Mouse (Mus musculus): ENCODE measurements around the gene Prkar2b.

GRCm38 (mm10) chr12:32057461-32058199, 3.5 kb downstream of the Prkar2b start:
- TF ChIP-seq CTCF (IDR thresholded peaks at IDR 0.05; ENCODE audit: borderline replicate concordance, insufficient read depth, low read length) (no peak), POLR2A (IDR thresholded peaks at IDR 0.05; ENCODE audit: low read depth, low read length) (no peak)
